Mouse (Mus musculus) myocyte (in vitro differentiated cells): ENCODE data around the gene Wdr48. TPM values are rescaled to one million over a fixed set of nuclear protein-coding genes. Genes with fewer than 3 reads are reported as not detected.

Source experiments
- H3K27me3 ChIP-seq: one replicate; pipeline ENCODE4 v1.6.1; 2011; ENCODE audit not compliant: control insufficient read depth, insufficient read depth, insufficient read length
- H3K36me3 ChIP-seq: one replicate; pipeline ENCODE4 v1.6.1; 2011; ENCODE audit not compliant: control insufficient read depth, insufficient read depth
- H3K4me2 ChIP-seq: one replicate; pipeline ENCODE4 v1.6.1; 2011; ENCODE audit warnings: low read depth, control low read depth
- H3K4me3 ChIP-seq: one replicate; pipeline ENCODE4 v1.5.1; 2011; ENCODE audit warnings: mild to moderate bottlenecking, control low read depth, moderate library complexity
- H3K79me2 ChIP-seq: one replicate; pipeline ENCODE4 v1.6.1; 2011; ENCODE audit not compliant: control insufficient read depth, insufficient read depth
- H3ac ChIP-seq: one replicate; pipeline ENCODE4 v1.6.1; 2011; ENCODE audit not compliant: control insufficient read depth, insufficient read length
- CEBPB ChIP-seq: IDR thresholded peaks from 2 replicates; pipeline ENCODE4 v1.6.1; 2011; ENCODE audit warnings: mild to moderate bottlenecking, moderate library complexity; ENCODE audit not compliant: poor library complexity, insufficient read depth, severe bottlenecking
- E2F4 ChIP-seq: IDR thresholded peaks from one replicate; pipeline ENCODE4 v1.6.1; 2011; ENCODE audit warnings: mild to moderate bottlenecking, control low read depth, moderate library complexity; ENCODE audit not compliant: insufficient read depth
- MAX ChIP-seq: IDR thresholded peaks from one replicate; pipeline ENCODE4 v1.6.1; 2011; ENCODE audit warnings: low read depth, mild to moderate bottlenecking, control low read depth
- MYOD1 ChIP-seq, 3 experiments: IDR thresholded peaks; one replicate each; pipeline ENCODE4 v1.6.1; 2011; ENCODE audit warnings: control low read depth in 2 of 3, low read depth in 2 of 3, mild to moderate bottlenecking in 2 of 3, moderate library complexity in 1 of 3; ENCODE audit not compliant: insufficient read length in 2 of 3, control insufficient read depth in 1 of 3
- MYOG ChIP-seq, 3 experiments: IDR thresholded peaks; one replicate each; pipeline ENCODE4 v1.6.1; 2011; ENCODE audit warnings: control low read depth in 2 of 3, low read depth in 2 of 3, mild to moderate bottlenecking in 2 of 3; ENCODE audit not compliant: insufficient read length in 2 of 3, control insufficient read depth in 1 of 3, insufficient read depth in 1 of 3
- POLR2A ChIP-seq: IDR thresholded peaks from one replicate; pipeline ENCODE4 v1.6.1; 2011; ENCODE audit warnings: low read depth, mild to moderate bottlenecking, control low read depth, moderate library complexity; ENCODE audit not compliant: insufficient read length
- POLR2AphosphoS2 ChIP-seq: IDR thresholded peaks from one replicate; pipeline ENCODE4 v1.6.1; 2011; ENCODE audit warnings: low read depth, control low read depth; ENCODE audit not compliant: insufficient read length
- REST ChIP-seq: IDR thresholded peaks from one replicate; pipeline ENCODE4 v1.6.1; 2011; ENCODE audit warnings: mild to moderate bottlenecking, control low read depth, moderate library complexity; ENCODE audit not compliant: insufficient read depth, insufficient read length
- SRF ChIP-seq: IDR thresholded peaks from one replicate; pipeline ENCODE4 v1.6.1; 2011; ENCODE audit warnings: low read depth; ENCODE audit not compliant: control insufficient read depth, insufficient read length
- TCF12 ChIP-seq: IDR thresholded peaks from one replicate; pipeline ENCODE4 v1.6.1; 2011; ENCODE audit warnings: mild to moderate bottlenecking, control low read depth; ENCODE audit not compliant: poor library complexity, insufficient read depth, severe bottlenecking
- TCF3 ChIP-seq: IDR thresholded peaks from one replicate; pipeline ENCODE4 v1.6.1; 2011; ENCODE audit warnings: low read depth, control low read depth; ENCODE audit not compliant: insufficient read length
- USF1 ChIP-seq: IDR thresholded peaks from one replicate; pipeline ENCODE4 v1.6.1; 2011; ENCODE audit warnings: low read depth, mild to moderate bottlenecking, control low read depth, moderate library complexity
- polyA plus RNA-seq: library from polyadenylated mRNA; unstranded; fragments of >200 nt; fragmentation: generic; extraction: Trizol; gene quantifications from one replicate; pipeline ENCODE4 v1.2.1, GENCODE M21; 2012; ENCODE audit warnings: missing spikeins

The Wdr48 gene
- polyA plus RNA-seq, 1 experiment: 12.1 TPM

DNA sequence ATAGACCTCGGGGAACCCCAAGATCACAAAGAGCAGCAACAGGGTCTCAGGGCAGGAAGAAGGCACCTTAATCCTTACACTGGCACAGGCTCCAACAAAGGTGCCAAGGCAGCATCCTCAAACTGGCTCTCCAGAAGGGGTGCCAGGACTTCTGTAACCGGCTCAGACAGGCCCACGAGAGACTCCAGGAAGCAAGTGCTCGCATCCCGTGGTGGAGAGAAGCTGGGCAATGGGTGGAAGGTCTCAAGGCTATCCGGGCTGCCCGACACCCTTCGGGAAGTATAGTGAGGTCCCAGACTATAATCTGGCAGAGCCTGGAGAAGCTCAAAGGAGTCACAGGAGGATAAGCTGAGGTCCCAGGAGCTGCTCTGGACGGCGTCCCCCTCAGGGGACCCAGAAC, 77.5 kb downstream of the Wdr48 start:
- Histone ChIP-seq H3K4me3 (no peak overlapping the region), H3K4me2 (no peak overlapping the region), H3ac (no peak overlapping the region), H3K27me3 (no peaks in the 10 kb centered on the region), H3K36me3 (peaks cover 8% of the 10 kb centered on the region), H3K79me2 (peaks cover 5% of the 10 kb centered on the region)
- TF ChIP-seq MYOD1 (IDR thresholded peaks at IDR 0.05; ENCODE audit: control insufficient read depth in 1 of 3, insufficient read length in 2 of 3, low read depth in 2 of 3): no peak
- no peak for TF ChIP-seq MYOG (IDR thresholded peaks at IDR 0.05; ENCODE audit: control insufficient read depth in 1 of 3, insufficient read depth in 1 of 3, insufficient read length in 2 of 3, low read depth in 2 of 3)
- TF ChIP-seq TCF12: no peak
- TF ChIP-seq E2F4: no peak
- TF ChIP-seq REST: no peak
- no peak for TF ChIP-seq SRF
- TF ChIP-seq MAX: no peak
- no peak for TF ChIP-seq TCF3
- TF ChIP-seq POLR2AphosphoS2: no peak
- TF ChIP-seq POLR2A: no peak
- no peak for TF ChIP-seq CEBPB
- TF ChIP-seq USF1: no peak

DNA sequence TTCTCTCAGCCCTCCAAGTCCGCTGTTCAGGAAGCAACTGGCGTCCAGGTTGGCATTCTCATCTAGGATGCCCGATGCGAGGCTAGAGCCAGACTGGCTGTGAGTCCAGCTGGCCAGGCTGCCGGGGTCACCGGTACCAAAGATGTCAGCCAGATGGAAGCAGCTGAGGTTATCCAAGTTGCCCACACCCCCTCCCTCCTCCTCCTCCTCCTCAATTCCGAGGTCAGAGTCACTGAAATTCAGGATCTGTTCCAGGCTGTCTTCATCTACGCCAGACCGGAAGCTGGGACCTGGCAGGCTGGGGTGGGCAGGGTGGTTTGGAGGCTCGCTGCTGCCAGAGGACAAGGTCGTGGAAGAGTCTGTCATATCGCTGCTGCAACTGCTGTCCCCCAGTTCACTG, 77.9 kb downstream of the Wdr48 start:
- Histone ChIP-seq H3K36me3 (peaks cover 8% of the 10 kb centered on the region), H3K27me3 (no peaks in the 10 kb centered on the region), H3K4me2 (no peak overlapping the region), H3K4me3 (no peak overlapping the region), H3ac (no peak overlapping the region), H3K79me2 (peaks cover 6% of the 10 kb centered on the region)
- TF ChIP-seq POLR2A (no peak), MYOG (IDR thresholded peaks at IDR 0.05; ENCODE audit: control insufficient read depth in 1 of 3, insufficient read depth in 1 of 3, insufficient read length in 2 of 3, low read depth in 2 of 3) (no peak), CEBPB (no peak), REST (no peak), TCF3 (no peak), USF1 (no peak), SRF (no peak), E2F4 (no peak), TCF12 (no peak), POLR2AphosphoS2 (no peak), MAX (no peak), MYOD1 (IDR thresholded peaks at IDR 0.05; ENCODE audit: control insufficient read depth in 1 of 3, insufficient read length in 2 of 3, low read depth in 2 of 3) (no peak)

GRCm38 (mm10) chr9:119973281-119973680, 78.6 kb downstream of the Wdr48 start:
- Histone ChIP-seq H3K4me2 (no peak overlapping the region), H3K4me3 (no peak overlapping the region), H3K36me3 (peaks cover 8% of the 10 kb centered on the region), H3K27me3 (no peaks in the 10 kb centered on the region), H3ac (no peak overlapping the region), H3K79me2 (peaks cover 12% of the 10 kb centered on the region)
- no peak for TF ChIP-seq POLR2AphosphoS2
- no peak for TF ChIP-seq CEBPB
- TF ChIP-seq TCF3: no peak
- no peak for TF ChIP-seq USF1
- TF ChIP-seq SRF: no peak
- TF ChIP-seq E2F4: no peak
- no peak for TF ChIP-seq TCF12
- no peak for TF ChIP-seq POLR2A
- no peak for TF ChIP-seq REST
- TF ChIP-seq MYOD1 (IDR thresholded peaks at IDR 0.05; ENCODE audit: control insufficient read depth in 1 of 3, insufficient read length in 2 of 3, low read depth in 2 of 3): no peak
- TF ChIP-seq MYOG (IDR thresholded peaks at IDR 0.05; ENCODE audit: control insufficient read depth in 1 of 3, insufficient read depth in 1 of 3, insufficient read length in 2 of 3, low read depth in 2 of 3): no peak
- TF ChIP-seq MAX: no peak

DNA sequence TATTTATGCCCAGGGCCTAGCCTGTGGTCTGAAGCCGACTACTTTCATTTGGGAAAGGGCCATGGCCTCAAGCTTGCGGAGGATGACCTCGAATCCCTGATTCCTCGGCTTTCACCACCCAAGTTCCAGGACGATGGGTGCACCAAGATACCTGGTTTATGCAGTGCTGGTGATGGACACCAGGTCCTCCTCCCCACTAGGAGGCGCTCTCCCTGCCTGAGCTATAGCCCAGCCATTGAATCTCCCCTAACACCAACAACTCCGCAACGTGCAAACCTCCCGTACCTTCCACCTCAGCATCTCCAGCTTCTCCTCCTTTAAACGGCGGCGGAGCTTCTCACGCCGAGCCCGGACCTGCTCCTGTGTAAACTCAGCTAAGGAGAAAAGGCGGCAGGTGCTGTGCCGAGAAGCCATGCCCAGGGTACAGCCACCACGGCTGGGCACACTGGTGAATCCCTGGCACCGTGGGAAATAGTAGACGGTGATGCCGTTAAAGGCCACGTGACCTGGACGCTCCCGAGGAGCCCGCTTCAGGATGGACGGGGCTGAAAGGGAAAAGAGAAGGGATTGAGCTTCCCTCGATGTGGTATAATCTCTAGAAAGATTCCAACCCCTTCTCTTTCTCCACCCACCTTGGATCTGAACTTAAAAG, 79.3 kb downstream of the Wdr48 start:
- TF ChIP-seq MAX (no peak), SRF (no peak), POLR2A (no peak), TCF3 (no peak), POLR2AphosphoS2 (no peak)
- peaks cover 19% of the 10 kb centered on the region for H3K79me2 ChIP-seq
- H3K4me3 ChIP-seq: no peak overlapping the region
- H3K27me3 ChIP-seq: no peaks in the 10 kb centered on the region
- H3K4me2 ChIP-seq: no peak overlapping the region
- peaks cover 8% of the 10 kb centered on the region for H3K36me3 ChIP-seq
- no peak overlapping the region for H3ac ChIP-seq

DNA sequence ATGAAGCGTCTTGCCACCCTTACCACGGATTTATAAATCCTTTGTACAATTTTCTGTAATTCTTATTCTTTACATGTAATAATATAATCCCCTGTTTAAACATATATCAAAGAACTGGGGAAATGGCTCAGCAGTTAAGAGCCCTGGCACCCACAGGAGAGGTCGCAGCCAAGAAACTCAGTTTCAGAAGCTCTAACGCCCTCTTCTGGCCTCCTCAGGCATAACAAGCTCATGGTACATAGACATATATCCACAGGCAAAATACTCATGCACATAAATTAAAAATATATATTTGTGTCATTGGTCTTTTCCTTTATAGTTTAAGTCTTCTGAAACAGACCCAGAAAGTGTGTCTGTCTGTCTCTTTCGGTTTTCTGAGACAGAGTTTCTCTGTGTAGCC, 79.9 kb downstream of the Wdr48 start:
- no peak for TF ChIP-seq MYOG (IDR thresholded peaks at IDR 0.05; ENCODE audit: control insufficient read depth in 1 of 3, insufficient read depth in 1 of 3, insufficient read length in 2 of 3, low read depth in 2 of 3)
- peaks cover 8% of the 10 kb centered on the region for H3K36me3 ChIP-seq
- H3K79me2 ChIP-seq: peaks cover 26% of the 10 kb centered on the region
- H3ac ChIP-seq: no peak overlapping the region
- H3K27me3 ChIP-seq: no peaks in the 10 kb centered on the region
- H3K4me3 ChIP-seq: no peak overlapping the region
- no peak overlapping the region for H3K4me2 ChIP-seq
